Mouse (Mus musculus) adrenal gland, postnatal 36 days (tissue): ENCODE data around the gene Wbp1l. TPM values are rescaled to one million over a fixed set of nuclear protein-coding genes. Genes with fewer than 3 reads are reported as not detected.

Experiments
- DNase-seq, 2 experiments: peaks; one replicate each; pipeline ENCODE4 v3.0.0; 2021; ENCODE audit warnings: mixed read lengths in 1 of 2
- total RNA-seq, 2 experiments: library from RNA; stranded (reverse); gene quantifications; 2 replicates each; pipeline ENCODE4 v1.2.3; 2021

Wbp1l gene
- total RNA-seq, 2 experiments from 2014 or later: 131 to 170 TPM

DNA sequence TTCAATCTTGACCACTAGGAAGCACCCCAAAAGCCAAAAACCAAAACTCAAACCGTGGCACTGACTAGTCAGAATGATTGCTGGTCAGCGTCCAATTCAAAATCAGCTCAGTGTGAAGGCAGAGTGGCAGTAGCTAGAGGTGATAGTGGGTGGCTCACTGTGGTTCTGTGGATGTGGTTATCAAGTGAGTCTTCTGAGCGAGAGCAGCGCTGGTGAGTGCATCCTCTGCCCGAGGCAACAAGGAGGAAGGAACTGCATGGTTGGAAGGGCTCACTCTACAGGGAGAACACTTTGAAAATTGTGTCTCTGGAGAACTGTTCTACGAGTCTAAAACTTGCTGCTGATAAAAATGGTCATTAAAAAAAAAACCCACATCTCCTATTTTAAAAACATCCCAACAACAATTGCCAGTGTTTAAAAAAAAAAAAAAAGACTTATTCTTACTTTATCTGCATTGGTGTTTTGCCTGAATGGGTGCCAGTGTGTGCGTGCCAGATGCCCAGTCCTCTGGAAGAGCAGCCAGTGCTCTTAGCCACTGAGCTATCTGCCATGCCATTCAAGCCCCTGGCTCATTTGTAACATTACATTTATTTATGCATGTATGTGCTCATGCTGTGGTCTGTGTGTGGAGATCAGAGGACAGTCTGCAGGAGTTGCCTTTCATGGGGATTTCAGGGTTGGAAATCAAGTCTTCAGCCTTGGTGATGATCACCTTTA, 107.1 kb downstream of the Wbp1l start:
- DNase-seq: no peak

DNA sequence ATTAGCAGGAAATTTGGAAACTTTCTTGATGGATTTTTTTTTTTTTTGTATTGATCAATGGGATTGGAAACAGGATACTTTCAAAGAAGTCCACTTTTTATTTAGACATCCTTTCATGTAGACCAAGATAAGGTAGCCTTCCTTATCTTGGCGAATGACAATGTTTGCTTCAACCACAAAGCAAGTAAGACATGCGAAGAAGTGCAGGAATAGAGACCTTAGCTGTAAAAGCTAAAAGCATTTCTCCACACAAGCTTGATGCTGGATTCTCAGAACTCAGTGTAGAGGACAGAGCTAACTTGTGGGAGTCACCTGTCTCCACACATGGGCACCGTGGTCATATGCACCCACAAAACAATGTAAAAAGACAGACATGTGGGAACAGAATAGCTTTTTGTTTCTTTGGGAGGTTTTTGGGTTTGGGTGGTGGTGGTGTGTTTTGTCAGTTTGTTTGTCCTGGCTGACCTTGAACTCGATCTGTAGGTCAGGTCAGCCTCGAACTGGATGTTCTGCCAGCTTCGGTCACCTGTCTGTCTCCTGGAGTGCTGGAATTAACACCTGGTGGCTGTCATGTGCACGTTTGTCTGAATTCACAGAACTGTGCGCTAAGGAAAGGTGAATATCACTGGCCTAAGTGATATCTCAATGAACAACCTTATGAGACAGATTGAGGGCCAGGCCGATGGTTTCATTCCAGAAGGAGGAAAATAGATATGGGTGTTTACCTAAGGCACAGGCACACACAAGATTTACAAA, 107.8 kb downstream of the Wbp1l start:
- no peak for DNase-seq

Other genes starting within 250 kb of the Wbp1l start
- gene 2310034G01Rik, start 248.8 kb upstream of the Wbp1l start, total RNA-seq: 1 to 10 TPM; 1.3 TPM
- gene Actr1a, start 203.3 kb upstream of the Wbp1l start, total RNA-seq: 100 to 1,000 TPM; 107 to 111 TPM
- gene Sufu, start 202.2 kb upstream of the Wbp1l start, total RNA-seq: 10 to 100 TPM; 24.2 to 25.4 TPM
- 10 to 100 TPM; 47.3 to 53.3 TPM for gene Trim8, start 97.4 kb upstream of the Wbp1l start, total RNA-seq
- 10 to 100 TPM; 43.3 to 67.7 TPM for gene Arl3, start 25.9 kb upstream of the Wbp1l start, total RNA-seq
- gene Sfxn2, start 25.7 kb upstream of the Wbp1l start, total RNA-seq: 10 to 100 TPM in 1 of 2 experiments, 1 to 10 TPM in 1; 7.9 to 11.5 TPM
- gene Cyp17a1, start 74.1 kb downstream of the Wbp1l start, total RNA-seq: 10 to 100 TPM in 1 of 2 experiments, 1 to 10 TPM in 1; 1.9 to 10.5 TPM
- 10 to 100 TPM; 14.4 to 16.8 TPM for gene Borcs7, start 90.8 kb downstream of the Wbp1l start, total RNA-seq
- gene As3mt, start 108.4 kb downstream of the Wbp1l start, total RNA-seq: 100 to 1,000 TPM in 1 of 2 experiments, 10 to 100 TPM in 1; 93.6 to 101 TPM
- 10 to 100 TPM; 23.7 to 39.4 TPM for gene Cnnm2, start 162.5 kb downstream of the Wbp1l start, total RNA-seq